Mouse (Mus musculus): ENCODE measurements around the gene Hexim1. TPM values are rescaled to one million over a fixed set of nuclear protein-coding genes. Genes with fewer than 3 reads are reported as not detected.

Hexim1 gene
- polyA plus RNA-seq, 2 experiments = 2.4 to 11.4 TPM

DNA sequence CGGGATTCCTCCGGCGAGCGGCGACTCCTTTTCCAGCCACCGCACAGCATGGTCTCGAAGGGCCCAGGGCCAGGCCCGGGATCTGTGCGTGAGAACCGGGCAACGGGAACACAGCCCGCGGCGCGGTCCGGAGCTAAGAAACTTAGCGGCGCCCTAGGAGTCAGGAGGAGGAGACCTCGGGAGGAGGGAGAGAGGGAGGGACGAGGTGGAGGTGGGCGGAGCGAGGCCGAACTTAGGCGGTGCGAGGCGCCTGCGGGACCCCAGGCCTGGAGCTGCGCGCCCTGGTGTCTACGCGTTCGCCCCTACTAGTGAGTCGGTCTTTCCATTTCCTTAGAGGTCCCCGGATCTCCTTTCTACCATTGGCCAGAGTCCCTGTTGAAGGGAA is 14.6 kb upstream of the Hexim1 start, which contains the start of the genes Plcd3 and Acbd4:
Gene Plcd3 (minus strand): TSS at position 178 of the 385 bp plus-strand sequence.
Gene Acbd4 (plus strand): TSS at position 202 of the 385 bp plus-strand sequence.
- H3K27me3 ChIP-seq (ENCODE audit: control insufficient read depth, insufficient read depth, low read length) = peaks cover 25% of the 10 kb centered on the region
- peaks cover 12% of the 10 kb centered on the region for H3K36me3 ChIP-seq (replicated peaks; ENCODE audit: control insufficient read depth, insufficient read depth, low read depth)
- TF ChIP-seq EP300 (IDR thresholded peaks at IDR 0.05; ENCODE audit: low read depth) = no peak
- no peak for TF ChIP-seq CTCF (IDR thresholded peaks at IDR 0.05; ENCODE audit: low read depth)
- peak within 1 kb of the TSS; percentile 57; the same call in 1 of the 2 replicates for H3K27ac ChIP-seq
- ATAC-seq (ENCODE audit: insufficient read depth) (peak; percentile 13; the same call in 1 of the 2 replicates), DNase-seq (ENCODE audit: low read depth in 3 of 3, low spot score in 3 of 3) (peak in 1 of 3 experiments; percentile 59)
- peak within 1 kb of the TSS; percentile 52 to 76 for H3K4me3 ChIP-seq (ENCODE audit: insufficient read depth in 1 of 2, low read depth in 2 of 2, low read length in 2 of 2)
- H3K9ac ChIP-seq (replicated peaks) = peak within 1 kb of the TSS; percentile 58
- H3K4me1 ChIP-seq (replicated peaks; ENCODE audit: control insufficient read depth in 2 of 2, insufficient read depth in 2 of 2, low read length in 1 of 2) = peaks cover 30 to 35% of the 10 kb centered on the region in 2 experiments
- WGBS (ENCODE audit: insufficient replicate concordance) = under 1% methylated on average over 33 of the region's 34 CpGs
- peak within 1 kb of the TSS; percentile 73 for H3K4me2 ChIP-seq (ENCODE audit: low read depth)
- H3K9me3 ChIP-seq (ENCODE audit: control insufficient read depth, low read length) = no peaks in the 10 kb centered on the region

- Histone ChIP-seq H3K36me3 (replicated peaks; ENCODE audit: control insufficient read depth, insufficient read depth, low read depth) (peaks cover 16% of the 10 kb centered on the region), H3K27ac (peak overlapping the region; percentile 57; the same call in 1 of the 2 replicates), H3K9ac (replicated peaks) (peak overlapping the region; percentile 58), H3K27me3 (ENCODE audit: control insufficient read depth, insufficient read depth, low read length) (peaks cover 25% of the 10 kb centered on the region), H3K4me1 (replicated peaks; ENCODE audit: control insufficient read depth in 2 of 2, insufficient read depth in 2 of 2, low read length in 1 of 2) (peaks cover 34 to 39% of the 10 kb centered on the region in 2 experiments), H3K4me2 (ENCODE audit: low read depth) (peak overlapping the region; percentile 73), H3K4me3 (ENCODE audit: insufficient read depth in 1 of 2, low read depth in 2 of 2, low read length in 2 of 2) (peak overlapping the region; percentile 52 to 76), H3K9me3 (ENCODE audit: control insufficient read depth, low read length) (no peaks in the 10 kb centered on the region)
- ATAC-seq (ENCODE audit: insufficient read depth) = peak; percentile 11; the same call in 1 of the 2 replicates
- TF ChIP-seq CTCF (IDR thresholded peaks at IDR 0.05; ENCODE audit: low read depth) (no peak), EP300 (IDR thresholded peaks at IDR 0.05; ENCODE audit: low read depth) (no peak)
- 2% methylated on average over 30 of the region's 30 CpGs for WGBS (ENCODE audit: insufficient replicate concordance)
- DNase-seq (ENCODE audit: low read depth in 3 of 3, low spot score in 3 of 3) = peak in 1 of 3 experiments; percentile 70
Measured at GRCm38 (mm10) chr11:103101866-103102501, 14.0 kb upstream of the Hexim1 start.

DNA sequence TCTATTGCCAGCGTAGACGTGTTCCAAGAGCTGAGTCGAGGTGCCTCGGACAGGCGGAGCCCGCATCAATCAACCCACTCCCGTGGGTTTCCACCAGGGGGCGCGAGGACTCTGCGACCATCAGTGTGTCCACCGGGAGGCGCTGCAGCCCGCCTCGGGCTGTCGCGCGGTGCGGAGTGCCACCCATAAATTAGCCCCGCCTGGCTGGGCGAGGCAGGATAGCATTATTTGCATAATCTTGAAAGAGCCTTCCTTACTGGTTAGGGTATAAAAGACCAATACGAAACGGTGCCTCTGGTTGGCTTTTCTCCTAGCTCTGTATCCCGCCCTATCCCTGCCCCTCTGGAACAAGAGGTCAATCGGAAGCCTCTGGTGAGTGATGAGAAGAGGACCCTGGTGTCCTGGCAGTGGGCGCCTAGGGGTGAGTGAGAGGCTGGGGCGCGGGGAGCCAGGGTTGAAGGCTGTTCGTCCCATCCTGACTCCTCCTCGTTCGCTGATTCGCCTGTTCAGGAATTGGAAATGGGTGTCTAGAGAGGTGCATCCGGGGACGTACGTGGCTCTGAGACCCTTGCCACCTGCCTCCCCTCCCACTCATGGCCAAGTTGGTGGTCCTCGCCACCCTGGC is 13.2 kb upstream of the Hexim1 start:
- DNase-seq (ENCODE audit: low read depth in 3 of 3, low spot score in 3 of 3) (peak; percentile 94 to 97 (median 97)), ATAC-seq (ENCODE audit: insufficient read depth) (peak; percentile 87)
- Histone ChIP-seq H3K4me1 (replicated peaks; ENCODE audit: control insufficient read depth in 2 of 2, insufficient read depth in 2 of 2, low read length in 1 of 2) (peaks cover 34 to 39% of the 10 kb centered on the region in 2 experiments), H3K27ac (peak overlapping the region; percentile 94), H3K9me3 (ENCODE audit: control insufficient read depth, low read length) (no peaks in the 10 kb centered on the region), H3K4me3 (ENCODE audit: insufficient read depth in 1 of 2, low read depth in 2 of 2, low read length in 2 of 2) (peak overlapping the region; percentile 61 to 76), H3K4me2 (ENCODE audit: low read depth) (peak overlapping the region; percentile 73), H3K9ac (replicated peaks) (peak overlapping the region; percentile 83), H3K36me3 (replicated peaks; ENCODE audit: control insufficient read depth, insufficient read depth, low read depth) (peaks cover 22% of the 10 kb centered on the region), H3K27me3 (ENCODE audit: control insufficient read depth, insufficient read depth, low read length) (peaks cover 25% of the 10 kb centered on the region)
- TF ChIP-seq EP300 (IDR thresholded peaks at IDR 0.05; ENCODE audit: low read depth) (peak; percentile 37; the same call in 1 of the 2 replicates), CTCF (IDR thresholded peaks at IDR 0.05; ENCODE audit: low read depth) (peak; percentile 100)
- WGBS (ENCODE audit: insufficient replicate concordance) = under 1% methylated on average over 35 of the region's 35 CpGs

DNA sequence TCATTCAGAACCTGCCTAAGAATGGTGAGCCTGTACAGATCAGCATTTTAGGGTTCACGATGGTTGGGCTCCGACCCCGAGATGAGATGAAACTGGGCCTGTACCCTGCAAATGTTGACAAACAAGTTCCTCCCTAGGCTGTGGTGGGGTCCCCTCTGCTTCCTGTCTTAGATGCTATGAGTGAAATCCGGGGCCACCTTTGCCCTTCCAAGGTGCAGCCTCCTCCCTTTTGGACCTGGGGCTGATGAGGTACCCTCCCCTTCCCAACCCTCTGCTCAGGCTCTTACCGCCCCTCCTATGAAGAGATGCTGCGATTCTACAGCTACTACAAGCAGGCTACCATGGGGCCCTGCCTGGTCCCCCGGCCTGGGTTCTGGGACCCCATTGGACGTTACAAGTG is 12.4 kb upstream of the Hexim1 start:
- Histone ChIP-seq H3K4me2 (ENCODE audit: low read depth) (peak overlapping the region; percentile 73), H3K36me3 (replicated peaks; ENCODE audit: control insufficient read depth, insufficient read depth, low read depth) (peaks cover 22% of the 10 kb centered on the region), H3K4me1 (replicated peaks; ENCODE audit: control insufficient read depth in 2 of 2, insufficient read depth in 2 of 2, low read length in 1 of 2) (peaks cover 34 to 39% of the 10 kb centered on the region in 2 experiments), H3K9ac (replicated peaks) (peak overlapping the region; percentile 83), H3K27me3 (ENCODE audit: control insufficient read depth, insufficient read depth, low read length) (peaks cover 25% of the 10 kb centered on the region), H3K9me3 (ENCODE audit: control insufficient read depth, low read length) (no peaks in the 10 kb centered on the region), H3K4me3 (ENCODE audit: insufficient read depth in 1 of 2, low read depth in 2 of 2, low read length in 2 of 2) (peak overlapping the region; percentile 61 to 76), H3K27ac (peak overlapping the region; percentile 94)
- 44% methylated on average over 8 of the region's 8 CpGs for WGBS (ENCODE audit: insufficient replicate concordance)
- ATAC-seq (ENCODE audit: insufficient read depth) = no peak
- TF ChIP-seq EP300 (IDR thresholded peaks at IDR 0.05; ENCODE audit: low read depth) = no peak
- TF ChIP-seq CTCF (IDR thresholded peaks at IDR 0.05; ENCODE audit: low read depth) = no peak
- DNase-seq (ENCODE audit: low read depth in 3 of 3, low spot score in 3 of 3) = no peak

DNA sequence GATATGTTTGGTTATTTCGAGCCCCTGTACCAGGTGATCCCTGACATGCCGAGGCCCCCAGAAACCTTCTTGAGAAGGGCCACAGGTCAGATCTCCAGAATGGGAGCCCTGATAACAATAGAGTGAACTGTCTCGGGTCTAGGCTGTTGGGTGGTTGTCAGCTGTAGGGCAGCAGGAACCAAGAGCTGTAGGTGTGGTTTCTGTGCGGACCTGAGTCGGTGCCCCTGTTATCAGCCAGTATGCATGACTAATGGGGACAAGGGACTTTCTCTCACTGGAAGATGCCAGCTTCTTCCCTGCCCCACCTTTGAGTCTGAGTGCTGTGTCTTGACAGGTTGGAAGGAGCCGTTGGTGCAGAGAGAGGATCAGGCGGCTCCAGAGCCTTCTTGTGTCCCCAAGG is 11.6 kb upstream of the Hexim1 start:
- ATAC-seq (ENCODE audit: insufficient read depth) (peak; percentile 55), DNase-seq (ENCODE audit: low read depth in 3 of 3, low spot score in 3 of 3) (peak in 2 of 3 experiments; percentile 80 to 81)
- Histone ChIP-seq H3K9me3 (ENCODE audit: control insufficient read depth, low read length) (no peaks in the 10 kb centered on the region), H3K4me2 (ENCODE audit: low read depth) (peak overlapping the region; percentile 73), H3K4me3 (ENCODE audit: insufficient read depth in 1 of 2, low read depth in 2 of 2, low read length in 2 of 2) (peak overlapping the region; percentile 61 to 76), H3K27me3 (ENCODE audit: control insufficient read depth, insufficient read depth, low read length) (peaks cover 25% of the 10 kb centered on the region), H3K9ac (replicated peaks) (peak overlapping the region; percentile 83), H3K36me3 (replicated peaks; ENCODE audit: control insufficient read depth, insufficient read depth, low read depth) (peaks cover 22% of the 10 kb centered on the region), H3K4me1 (replicated peaks; ENCODE audit: control insufficient read depth in 2 of 2, insufficient read depth in 2 of 2, low read length in 1 of 2) (peaks cover 34 to 39% of the 10 kb centered on the region in 2 experiments), H3K27ac (peak overlapping the region; percentile 94)
- WGBS (ENCODE audit: insufficient replicate concordance) = 15% methylated on average over 7 of the region's 7 CpGs
- no peak for TF ChIP-seq CTCF (IDR thresholded peaks at IDR 0.05; ENCODE audit: low read depth)
- peak; percentile 50; the same call in 1 of the 2 replicates for TF ChIP-seq EP300 (IDR thresholded peaks at IDR 0.05; ENCODE audit: low read depth)

All from liver, embryonic 14.5 days (tissue).